Mouse (Mus musculus) layer of hippocampus, adult 2 months (tissue): ENCODE measurements around the gene Aptx. TPM values are rescaled to one million over a fixed set of nuclear protein-coding genes. Genes with fewer than 3 reads are reported as not detected.

ENCODE experiments used
- DNase-seq, 2 experiments: peaks; one replicate each; pipeline ENCODE4 v3.0.0; 2022; ENCODE audit warnings: low spot score in 2 of 2
- H3K27ac ChIP-seq: fragments of 200-600 bp; 2 replicates; pipeline ENCODE4 v1.8.1; 2022
- H3K4me3 ChIP-seq: fragments of 200-600 bp; 2 replicates; pipeline ENCODE4 v1.8.1; 2022; ENCODE audit warnings: mild to moderate bottlenecking
- CTCF ChIP-seq: fragments of 200-600 bp; conservative IDR thresholded peaks from 2 replicates; pipeline ENCODE4 v1.8.1; 2022; ENCODE audit warnings: antibody characterized with exemption, mild to moderate bottlenecking, moderate library complexity
- total RNA-seq, 2 experiments: library from RNA; stranded (reverse); gene quantifications; 2 replicates each; pipeline ENCODE4 v1.2.3; 2021

The Aptx gene
- total RNA-seq, 2 experiments from 2014 or later = 26.8 to 29.0 TPM

DNA sequence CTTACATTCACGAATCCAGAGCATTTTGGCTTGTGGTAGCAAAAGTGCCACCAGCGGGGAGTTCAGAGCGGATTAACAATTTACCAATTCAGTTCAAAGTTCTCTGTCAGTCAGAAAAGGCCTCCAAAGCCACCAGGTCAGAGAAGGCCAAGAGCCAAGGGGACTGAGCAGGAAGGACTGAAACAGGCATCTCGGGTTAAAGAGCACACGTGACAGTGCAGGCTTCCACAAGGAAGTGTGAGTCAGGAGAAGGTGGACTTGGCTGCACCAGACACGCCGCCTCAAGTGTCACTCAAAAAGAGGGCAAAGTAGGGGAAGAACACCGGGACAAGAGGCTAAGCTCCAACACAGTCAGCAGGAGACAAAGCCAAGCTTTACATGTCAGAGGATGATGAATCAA is 2.8 kb downstream of the Aptx start:
- DNase-seq = no peak
- no peak for TF ChIP-seq CTCF
- Histone ChIP-seq H3K27ac (no peak overlapping the region), H3K4me3 (no peak overlapping the region)

DNA sequence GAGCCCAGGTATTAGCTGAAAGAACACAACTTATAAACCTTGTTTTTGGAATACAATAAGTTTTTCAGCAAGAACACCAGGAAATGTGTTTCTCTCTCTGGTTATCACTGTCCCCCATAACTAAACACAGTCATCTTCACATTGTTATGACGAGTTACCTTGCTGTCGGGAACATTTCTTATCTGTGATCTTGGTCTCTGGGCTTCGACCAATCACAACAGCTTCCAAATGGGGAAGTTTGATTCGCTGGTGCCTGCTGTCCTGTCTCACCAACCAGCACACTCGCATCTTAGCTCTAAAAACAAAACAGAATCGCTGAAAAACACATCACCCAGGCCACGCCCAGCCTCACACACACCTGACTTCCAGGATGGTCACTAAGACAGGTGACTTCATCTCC is 5.9 kb downstream of the Aptx start:
- Histone ChIP-seq H3K4me3 (no peak overlapping the region), H3K27ac (no peak overlapping the region)
- no peak for DNase-seq
- no peak for TF ChIP-seq CTCF

DNA sequence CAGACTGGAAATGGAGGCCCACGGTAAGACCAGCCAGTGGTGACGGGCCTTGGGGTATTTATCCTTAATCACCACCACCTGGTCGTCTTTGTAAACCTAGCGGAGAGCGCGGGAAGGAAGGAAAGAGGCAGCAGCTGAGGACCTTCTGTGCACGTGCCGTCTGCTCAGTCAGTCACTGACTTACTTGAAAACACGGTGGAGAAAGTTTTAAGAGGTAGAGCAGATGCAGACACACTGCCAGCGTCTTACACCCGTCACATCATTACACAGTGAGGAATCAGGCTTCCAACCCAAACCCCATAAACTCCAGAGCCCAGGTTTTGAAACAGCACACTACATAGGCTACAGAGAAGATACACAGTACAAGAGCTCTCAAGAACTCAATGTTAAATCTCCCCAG is 11.9 kb downstream of the Aptx start:
- Histone ChIP-seq H3K27ac (no peak overlapping the region), H3K4me3 (no peak overlapping the region)
- no peak for TF ChIP-seq CTCF
- no peak for DNase-seq

DNA sequence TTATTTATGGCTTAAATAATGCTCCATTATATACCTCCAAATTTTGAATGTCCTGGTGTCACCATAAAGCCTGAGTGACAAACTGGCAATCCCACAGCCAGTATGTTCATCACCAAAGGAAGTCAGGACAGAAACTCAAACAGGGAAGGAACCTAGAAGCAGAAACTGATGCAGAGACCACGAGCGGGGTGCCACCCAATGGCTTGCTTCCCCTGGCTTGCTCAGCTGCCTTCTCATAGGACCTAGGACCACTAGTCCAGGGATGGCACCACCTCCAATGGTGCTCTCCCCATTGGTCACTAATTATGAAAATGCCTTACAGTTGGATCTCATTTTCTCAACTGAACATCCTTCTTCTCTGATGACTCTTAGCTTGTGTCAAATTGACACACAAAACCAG is 19.7 kb downstream of the Aptx start:
- TF ChIP-seq CTCF = no peak
- no peak overlapping the region for H3K4me3 ChIP-seq
- DNase-seq = no peak
- no peak overlapping the region for H3K27ac ChIP-seq

DNA sequence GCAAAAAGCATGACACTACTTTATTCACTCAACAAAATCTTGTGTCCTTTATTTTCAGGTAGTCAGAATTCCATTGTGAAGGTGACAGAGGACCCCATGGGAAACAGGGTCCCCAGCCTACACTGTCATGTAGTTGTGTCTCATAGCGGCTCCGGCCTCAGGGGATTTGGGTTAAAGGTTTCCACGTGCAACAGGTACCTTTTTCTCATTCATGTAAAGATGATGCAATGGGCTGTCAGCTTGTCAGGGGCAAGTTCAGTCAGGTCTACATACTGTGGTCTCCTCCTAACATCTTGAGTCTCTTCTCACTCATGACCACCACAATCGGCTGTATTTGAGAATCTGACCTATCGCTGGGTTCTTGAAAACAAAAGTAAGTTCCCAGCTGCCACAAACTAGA is 20.6 kb downstream of the Aptx start:
- Histone ChIP-seq H3K27ac (no peak overlapping the region), H3K4me3 (no peak overlapping the region)
- no peak for DNase-seq
- no peak for TF ChIP-seq CTCF

DNA sequence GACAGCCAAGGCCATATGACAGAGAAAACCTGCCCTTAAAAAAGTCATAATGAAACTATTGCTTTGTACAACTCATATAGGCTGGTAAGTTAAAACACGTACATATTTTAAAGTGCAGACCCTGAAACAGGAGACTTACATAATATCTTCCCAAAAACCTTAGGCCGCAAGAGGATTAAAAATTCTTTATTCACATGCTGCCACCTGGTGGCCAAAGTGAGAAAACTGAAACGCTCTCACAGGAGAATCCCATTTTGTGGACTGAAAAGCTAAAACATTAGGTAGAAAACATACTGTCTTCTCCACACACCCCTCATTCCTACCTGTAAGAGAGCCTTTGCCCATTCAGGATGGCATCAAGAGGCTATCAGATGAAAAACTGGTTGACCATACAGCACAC is 21.1 kb downstream of the Aptx start:
- H3K27ac ChIP-seq = peak overlapping the region; percentile 69; the same call in 1 of the 2 replicates
- peak; percentile 88 for TF ChIP-seq CTCF
- no peak overlapping the region for H3K4me3 ChIP-seq
- peak; percentile 66 to 74 for DNase-seq

DNA sequence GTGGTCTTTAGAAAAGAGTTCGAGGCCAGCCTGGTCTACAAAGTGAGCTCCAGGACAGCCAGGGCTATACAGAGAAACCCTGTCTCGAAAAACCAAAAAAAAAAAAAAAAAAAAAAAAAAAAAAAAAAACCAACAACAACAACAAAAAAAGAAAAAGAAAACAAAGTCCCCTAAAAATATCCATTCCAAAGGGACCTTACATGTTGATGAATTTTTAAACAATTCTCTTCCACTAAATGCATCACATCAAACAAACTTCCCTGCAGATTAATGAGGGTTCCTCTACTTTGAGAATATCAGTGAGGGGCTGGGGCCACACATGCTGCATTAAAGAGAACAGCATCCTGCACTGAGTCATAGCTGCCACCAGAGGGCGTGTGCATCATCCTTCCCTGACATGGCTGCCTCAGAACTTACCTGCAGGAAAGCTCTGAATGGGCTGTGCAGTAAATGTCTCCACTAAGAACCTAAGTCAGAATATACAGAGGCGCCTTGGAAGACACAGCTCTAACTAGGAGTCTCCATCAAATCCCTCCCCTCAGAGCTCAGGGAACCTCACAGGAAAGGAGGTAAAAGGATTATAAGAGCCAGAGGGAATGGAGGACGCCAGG is 22.6 kb downstream of the Aptx start:
- peak; percentile 89 for TF ChIP-seq CTCF
- Histone ChIP-seq H3K4me3 (no peak overlapping the region), H3K27ac (no peak overlapping the region)
- DNase-seq = peak in 1 of 2 experiments; percentile 33

DNA sequence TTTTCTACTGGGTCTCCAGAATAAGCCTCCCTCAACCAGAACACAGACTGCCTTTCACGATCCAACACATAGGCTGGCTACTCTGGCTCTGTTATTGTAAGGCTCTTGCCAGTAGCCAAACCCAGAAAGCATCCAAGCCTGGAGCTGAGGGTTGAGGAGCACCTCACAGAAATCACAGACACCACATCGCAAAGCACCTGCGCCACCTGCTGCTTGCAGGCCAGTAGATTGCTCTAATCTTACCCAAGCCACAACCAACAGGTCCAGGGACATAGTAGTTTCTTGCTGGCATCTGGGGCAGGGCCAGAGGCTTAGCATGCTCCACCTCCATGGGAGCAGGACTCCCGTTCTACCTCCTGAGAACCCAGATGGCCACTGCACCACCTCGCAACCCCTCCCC is 25.9 kb downstream of the Aptx start:
- peak in 1 of 2 experiments; percentile 34 for DNase-seq
- no peak overlapping the region for H3K27ac ChIP-seq
- H3K4me3 ChIP-seq = no peak overlapping the region
- peak; percentile 58 for TF ChIP-seq CTCF

DNA sequence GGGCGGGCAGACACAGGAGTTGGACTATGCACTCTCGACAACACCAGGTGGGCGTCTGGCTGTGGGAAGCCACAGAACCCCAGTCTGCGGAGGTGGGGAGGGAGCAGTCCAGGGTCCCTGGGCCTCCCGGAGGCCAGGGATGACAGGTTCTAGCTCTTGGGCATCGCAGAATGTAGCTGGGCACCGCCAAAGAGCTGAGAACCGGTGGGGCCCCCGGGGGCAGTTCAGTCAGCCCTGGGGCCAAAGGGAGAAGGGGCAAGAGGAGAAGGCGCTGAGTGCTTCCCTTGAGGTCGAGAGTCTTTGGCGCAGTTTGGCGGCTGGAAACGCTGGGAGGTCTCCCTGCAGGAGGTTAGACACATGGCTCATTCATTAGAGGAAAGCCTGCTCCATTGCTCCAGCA is 26.7 kb downstream of the Aptx start:
- Histone ChIP-seq H3K27ac (no peak overlapping the region), H3K4me3 (no peak overlapping the region)
- TF ChIP-seq CTCF = no peak
- no peak for DNase-seq

DNA sequence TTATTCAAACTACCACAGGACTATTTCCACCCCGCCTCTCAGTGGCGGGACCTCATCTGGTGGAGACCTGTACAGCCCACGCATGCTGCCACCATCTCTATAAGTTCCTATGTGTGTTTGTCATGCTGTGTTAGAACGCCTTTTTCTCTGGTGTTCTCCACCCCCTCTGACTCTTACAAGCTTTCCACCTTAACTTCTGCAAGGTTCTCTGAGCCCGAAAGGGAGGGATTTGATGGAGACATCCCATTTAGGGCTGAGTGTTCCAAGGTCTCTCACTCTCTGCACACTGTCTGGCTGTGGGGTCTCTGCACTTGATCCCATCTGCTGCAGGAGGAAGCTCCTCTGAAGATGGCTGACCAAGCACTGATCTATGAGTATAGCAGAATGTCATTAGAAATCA is 29.5 kb downstream of the Aptx start:
- Histone ChIP-seq H3K27ac (no peak overlapping the region), H3K4me3 (no peak overlapping the region)
- DNase-seq = no peak
- no peak for TF ChIP-seq CTCF

DNA sequence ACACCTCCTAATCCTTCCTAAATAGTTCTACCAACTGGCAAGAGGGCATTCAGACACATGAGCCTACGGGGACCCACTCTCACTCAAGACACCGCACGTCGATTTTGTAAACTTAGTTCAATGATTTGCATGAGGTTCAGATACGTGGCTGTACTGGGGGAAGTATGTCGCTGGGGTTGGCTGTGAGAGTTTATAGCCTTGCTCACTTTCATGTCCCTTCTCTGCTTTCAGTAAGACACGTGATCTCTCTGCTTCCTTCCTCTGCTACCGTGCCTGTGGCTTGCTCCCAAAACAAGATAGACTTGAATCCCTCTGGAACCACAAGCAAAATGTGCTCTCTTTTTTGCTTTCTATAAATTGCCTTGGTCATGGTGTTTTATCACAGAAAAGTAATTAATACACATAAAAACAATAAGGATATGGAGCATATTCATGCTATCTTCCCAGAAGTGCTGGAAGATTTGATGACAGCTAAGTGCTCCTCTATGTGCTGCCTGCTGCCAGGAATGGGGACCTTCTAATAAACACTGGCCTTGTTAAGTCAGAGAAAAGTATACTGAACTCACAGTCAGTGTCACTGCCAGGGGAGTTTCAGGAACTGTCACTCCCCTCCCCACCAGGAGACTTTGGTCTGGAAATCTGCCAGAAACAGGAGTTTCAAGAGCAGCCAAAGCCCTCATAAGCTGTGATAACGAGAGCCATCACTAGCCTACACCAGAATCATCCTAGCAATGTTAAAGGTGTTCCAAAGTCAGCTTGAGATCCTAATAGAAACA is 36.6 kb downstream of the Aptx start:
- TF ChIP-seq CTCF = no peak
- Histone ChIP-seq H3K27ac (no peak overlapping the region), H3K4me3 (no peak overlapping the region)
- DNase-seq = no peak

DNA sequence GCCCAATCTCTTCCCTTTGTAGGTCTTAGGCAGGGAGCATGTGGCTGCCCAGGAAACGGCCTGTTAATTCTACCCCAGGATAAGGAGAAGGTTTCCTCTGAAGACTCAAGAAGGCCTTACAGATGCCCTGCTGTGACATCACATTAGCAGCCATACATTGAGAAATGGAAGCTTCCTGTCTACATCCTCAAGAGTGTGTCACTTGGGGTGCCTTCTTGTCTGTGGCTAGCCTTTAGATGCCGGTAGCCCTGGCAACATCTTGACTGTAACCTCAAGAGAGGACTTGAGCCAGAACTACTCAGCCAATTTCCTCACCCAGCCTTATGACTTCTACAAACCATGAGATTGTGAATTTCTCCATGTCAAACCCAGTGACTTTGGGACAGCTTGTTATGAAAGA is 51.9 kb downstream of the Aptx start:
- Histone ChIP-seq H3K4me3 (no peak overlapping the region), H3K27ac (no peak overlapping the region)
- TF ChIP-seq CTCF = no peak
- no peak for DNase-seq

DNA sequence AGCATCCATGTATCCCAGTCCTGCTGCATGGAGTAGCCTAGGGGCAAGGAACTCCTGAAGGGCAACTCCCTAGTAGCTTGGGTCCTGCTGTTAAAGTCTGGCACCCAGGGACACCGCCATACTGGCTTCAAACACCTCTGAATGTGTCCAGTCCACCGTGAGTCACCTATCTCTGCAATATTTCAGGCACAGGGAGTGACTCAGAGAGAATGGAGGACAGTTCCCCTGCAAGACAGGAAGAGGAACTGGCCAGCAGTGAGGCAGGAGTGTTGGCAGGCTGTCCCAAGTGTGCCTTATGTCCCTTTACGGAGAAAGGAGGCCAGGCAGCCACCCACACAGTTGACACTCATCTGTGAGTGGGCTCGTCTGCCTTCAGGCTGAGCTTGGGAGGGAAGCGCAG is 53.9 kb downstream of the Aptx start:
- no peak for DNase-seq
- no peak overlapping the region for H3K27ac ChIP-seq
- H3K4me3 ChIP-seq = no peak overlapping the region
- no peak for TF ChIP-seq CTCF

DNA sequence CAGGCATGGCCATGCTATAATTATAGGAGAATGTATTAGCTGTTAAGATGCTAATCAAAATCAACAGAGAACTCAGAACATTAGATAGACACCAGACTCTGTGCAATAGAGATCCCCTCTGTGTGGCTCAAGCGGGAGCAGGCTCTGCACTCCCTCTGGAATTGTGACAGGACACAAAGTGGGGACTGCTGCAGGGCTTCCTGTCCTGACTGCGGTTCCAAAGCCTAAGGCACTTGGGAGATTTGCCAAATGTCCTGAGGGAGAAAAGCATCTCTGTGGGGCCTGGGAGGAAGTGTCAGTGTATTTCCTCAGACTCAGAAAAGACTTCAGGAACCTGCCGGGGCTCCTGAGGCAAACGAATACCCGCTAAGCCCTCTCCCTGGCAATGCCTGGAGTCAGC is 59.4 kb downstream of the Aptx start:
- no peak for DNase-seq
- no peak overlapping the region for H3K4me3 ChIP-seq
- TF ChIP-seq CTCF = no peak
- no peak overlapping the region for H3K27ac ChIP-seq
